Mouse (Mus musculus) liver, postnatal 0 days (tissue): Measurements from ENCODE around the gene Vmn2r69. TPM values are rescaled to one million over a fixed set of nuclear protein-coding genes. Genes with fewer than 3 reads are reported as not detected.

ENCODE experiments used
- ATAC-seq: fragments of 200-750 bp; cut with Nextera tagmentation; 2 replicates; pipeline ENCODE4 v1.8.0; 2017; ENCODE audit warnings: mild to moderate bottlenecking, moderate library complexity
- DNase-seq: peaks from one replicate; pipeline ENCODE4 v3.0.0-alpha.2; 2016
- H3K27ac ChIP-seq: fragments of 300-500 bp; sonication (generic); 2 replicates; pipeline ENCODE4 v1.5.1; 2014; ENCODE audit warnings: antibody characterized with exemption, moderate library complexity, mild to moderate bottlenecking, low read depth
- H3K27me3 ChIP-seq: fragments of 300-500 bp; sonication (generic); 2 replicates; pipeline ENCODE4 v1.6.1; 2014; ENCODE audit warnings: low read length, control low read depth, mixed read lengths; ENCODE audit not compliant: insufficient read depth
- H3K36me3 ChIP-seq: fragments of 300-500 bp; sonication (generic); replicated peaks from 2 replicates; pipeline ENCODE4 v1.6.1; 2014; ENCODE audit warnings: mild to moderate bottlenecking, control low read depth, low read length, moderate library complexity, mixed read lengths; ENCODE audit not compliant: insufficient read depth
- H3K4me1 ChIP-seq: fragments of 300-500 bp; sonication (generic); 2 replicates; pipeline ENCODE4 v1.6.1; 2014; ENCODE audit warnings: antibody characterized with exemption, mild to moderate bottlenecking, control low read depth; ENCODE audit not compliant: insufficient read depth
- H3K4me2 ChIP-seq: fragments of 300-500 bp; sonication (generic); 2 replicates; pipeline ENCODE4 v1.6.1; 2014; ENCODE audit warnings: low read depth, mild to moderate bottlenecking, low read length, moderate library complexity, mixed read lengths
- H3K4me3 ChIP-seq: fragments of 300-500 bp; sonication (generic); 2 replicates; pipeline ENCODE4 v1.5.1; 2014; ENCODE audit warnings: low read depth, low read length
- H3K9ac ChIP-seq: fragments of 300-500 bp; sonication (generic); replicated peaks from 2 replicates; pipeline ENCODE4 v1.6.1; 2014; ENCODE audit warnings: mild to moderate bottlenecking, moderate library complexity
- H3K9me3 ChIP-seq: fragments of 300-500 bp; sonication (generic); 2 replicates; pipeline ENCODE4 v1.6.1; 2016; ENCODE audit warnings: mild to moderate bottlenecking, control low read depth, low read length, mixed read lengths
- CTCF ChIP-seq: sonication (generic); IDR thresholded peaks from 2 replicates; pipeline ENCODE4 v1.5.1; 2016; ENCODE audit warnings: antibody characterized with exemption, low read depth
- EP300 ChIP-seq: IDR thresholded peaks from 2 replicates; pipeline ENCODE4 v1.6.1; 2016; ENCODE audit warnings: antibody characterized with exemption, low read depth, mild to moderate bottlenecking
- WGBS: fragments of 180-500 bp; shearing (Covaris S2); extraction: QIAGEN DNeasy Blood & Tissue Kit; methylation state at CpG from one replicate; pipeline ENCODE4 v1.1.7; 2014; ENCODE audit not compliant: insufficient replicate concordance; 5-methylcytosine and 5-hydroxymethylcytosine counted together
- polyA plus RNA-seq: library from polyadenylated mRNA; unstranded; fragments of >200 nt; fragmentation: Nextera tagmentation; extraction: Ambion mirVana; gene quantifications from 2 replicates; pipeline ENCODE4 v1.2.1, GENCODE M21; 2015

The Vmn2r69 gene
- not detected in 2 replicates for polyA plus RNA-seq

DNA sequence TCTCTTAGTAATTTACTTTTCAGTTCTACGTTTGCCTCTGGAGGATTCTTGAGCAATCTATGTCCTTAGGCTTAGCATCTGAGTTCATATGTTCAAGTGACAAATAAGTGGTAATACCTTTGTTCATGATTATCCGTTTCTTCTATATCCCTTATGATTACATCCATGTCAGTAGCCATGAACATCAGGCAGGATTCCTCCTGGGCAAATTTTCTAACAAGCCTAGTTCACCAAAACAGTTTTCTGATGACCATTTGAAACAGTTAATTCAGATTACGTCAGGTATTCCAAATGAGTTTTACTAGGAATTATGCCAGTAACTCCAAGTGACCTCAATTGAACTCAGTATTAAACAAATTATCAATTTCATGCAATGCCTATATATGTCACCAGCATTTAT lies at the start of gene Vmn2r69:
TSS of gene Vmn2r69 (minus strand) at position 101 of the 400 bp plus-strand sequence.
- no peaks in the 10 kb centered on the region for H3K27me3 ChIP-seq
- WGBS: 63% methylated on average over 3 of the region's 3 CpGs
- no peaks in the 10 kb centered on the region for H3K4me1 ChIP-seq
- TF ChIP-seq EP300 (no peak), CTCF (no peak)
- H3K4me3 ChIP-seq: no peak within 1 kb of the TSS
- H3K9me3 ChIP-seq: no peaks in the 10 kb centered on the region; the same call in 1 of the 2 replicates
- no peak for DNase-seq
- no peak for ATAC-seq
- H3K27ac ChIP-seq: no peak within 1 kb of the TSS
- H3K9ac ChIP-seq: no peak within 1 kb of the TSS
- H3K36me3 ChIP-seq: no peaks in the 10 kb centered on the region
- no peak within 1 kb of the TSS for H3K4me2 ChIP-seq

Other genes starting within 250 kb of the Vmn2r69 start
- not detected in 2 replicates for gene Vmn2r68, start 178.1 kb downstream of the Vmn2r69 start, polyA plus RNA-seq
- not detected in 2 replicates for gene Vmn2r71, start 147.2 kb upstream of the Vmn2r69 start, polyA plus RNA-seq
- gene Vmn2r70, start 153.3 kb upstream of the Vmn2r69 start, polyA plus RNA-seq: not detected in 2 replicates